Mouse (Mus musculus) heart, embryonic 14.5 days (tissue): ENCODE measurements around the gene Ankrd24. TPM values are rescaled to one million over a fixed set of nuclear protein-coding genes. Genes with fewer than 3 reads are reported as not detected.

Experiments
- ATAC-seq: fragments of 200-750 bp; cut with Nextera tagmentation; 2 replicates; pipeline ENCODE4 v1.8.0; 2017; ENCODE audit warnings: low read depth, moderate TSS enrichment; ENCODE audit not compliant: insufficient number of reproducible peaks, insufficient read depth, low FRiP score
- H3K27ac ChIP-seq, 2 experiments: fragments of 200-500 bp in 1 of 2; fragments of 300-500 bp in 1 of 2; sonication (generic) in 1 of 2; replicated peaks in 1 of 2; 2 replicates each; pipeline ENCODE4 v1.5.1; 2012 to 2014; ENCODE audit warnings: low read depth in 2 of 2, low read length in 2 of 2, control low read depth in 1 of 2, mild to moderate bottlenecking in 1 of 2, mixed read lengths in 1 of 2; ENCODE audit not compliant: control insufficient read depth in 1 of 2, insufficient read depth in 1 of 2
- H3K27me3 ChIP-seq: fragments of 300-500 bp; sonication (generic); 2 replicates; pipeline ENCODE4 v1.6.1; 2014; ENCODE audit warnings: mild to moderate bottlenecking, low read length, control low read depth; ENCODE audit not compliant: control insufficient read depth, insufficient read depth
- H3K36me3 ChIP-seq: fragments of 300-500 bp; sonication (generic); 2 replicates; pipeline ENCODE4 v1.6.1; 2014; ENCODE audit warnings: mild to moderate bottlenecking, control low read depth, low read length, mixed read lengths; ENCODE audit not compliant: control insufficient read depth, insufficient read depth
- H3K4me1 ChIP-seq, 2 experiments: fragments of 200-500 bp in 1 of 2; fragments of 300-500 bp in 1 of 2; sonication (generic) in 1 of 2; 2 replicates each; pipeline ENCODE4 v1.6.1; 2012 to 2014; ENCODE audit warnings: low read length in 2 of 2, control low read depth in 1 of 2, mixed read lengths in 1 of 2; ENCODE audit not compliant: control insufficient read depth in 2 of 2, insufficient read depth in 2 of 2
- H3K4me2 ChIP-seq: fragments of 300-500 bp; sonication (generic); 2 replicates; pipeline ENCODE4 v1.6.1; 2014; ENCODE audit warnings: mild to moderate bottlenecking, low read length
- H3K4me3 ChIP-seq, 2 experiments: fragments of 200-500 bp in 1 of 2; fragments of 300-500 bp in 1 of 2; sonication (generic) in 1 of 2; 2 replicates each; pipeline ENCODE4 v1.5.1; 2012 to 2014; ENCODE audit warnings: low read length in 2 of 2, mild to moderate bottlenecking in 2 of 2, control low read depth in 1 of 2, low read depth in 1 of 2, moderate library complexity in 1 of 2; ENCODE audit not compliant: control insufficient read depth in 1 of 2, insufficient read depth in 1 of 2
- H3K9ac ChIP-seq: fragments of 300-500 bp; sonication (generic); 2 replicates; pipeline ENCODE4 v1.6.1; 2014; ENCODE audit warnings: mild to moderate bottlenecking, low read length
- H3K9me3 ChIP-seq: fragments of 300-500 bp; sonication (generic); 2 replicates; pipeline ENCODE4 v1.6.1; 2016; ENCODE audit warnings: low read length, control low read depth; ENCODE audit not compliant: control insufficient read depth
- WGBS: fragments of 180-500 bp; shearing (Covaris S2); extraction: QIAGEN DNeasy Blood & Tissue Kit; methylation state at CpG from one replicate; pipeline ENCODE4 v1.1.7; 2014; 5-methylcytosine and 5-hydroxymethylcytosine counted together
- polyA plus RNA-seq: library from polyadenylated mRNA; unstranded; fragments of >200 nt; fragmentation: Nextera tagmentation; extraction: Ambion mirVana; gene quantifications from 2 replicates; pipeline ENCODE4 v1.2.1, GENCODE M21; 2014

Gene Ankrd24
- polyA plus RNA-seq, 1 experiment from 2014 or later, result 9.0 TPM

DNA sequence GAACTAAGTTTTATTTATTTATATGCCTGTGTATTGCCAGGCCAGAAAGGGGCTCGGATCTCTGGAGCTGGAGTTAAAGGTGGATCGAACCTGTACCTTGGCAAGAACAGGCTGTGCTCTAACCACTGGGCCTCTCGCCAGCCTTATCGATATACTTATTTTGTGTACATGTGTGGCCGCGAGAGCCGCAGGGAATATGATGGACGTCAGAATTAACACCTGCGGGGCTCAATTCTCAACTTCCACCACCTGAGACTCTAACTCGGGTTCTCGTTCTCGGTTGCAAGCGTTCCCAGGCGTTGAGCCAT lies 22.7 kb upstream of the Ankrd24 start:
- no peak for ATAC-seq
- peak overlapping the region; percentile 32 to 52 for H3K4me3 ChIP-seq
- H3K9ac ChIP-seq, result peak overlapping the region; percentile 73
- peaks cover 7% of the 10 kb centered on the region; the same call in 1 of the 2 replicates for H3K36me3 ChIP-seq
- no peaks in the 10 kb centered on the region for H3K27me3 ChIP-seq
- WGBS, result 2% methylated on average over 14 of the region's 14 CpGs
- 0 out of 2 replicates have a peak, but pooled peaks cover 3% of the 10 kb centered on the region for H3K9me3 ChIP-seq
- H3K4me1 ChIP-seq, result peaks cover 22 to 27% of the 10 kb centered on the region in 2 experiments
- H3K4me2 ChIP-seq, result peak overlapping the region; percentile 88
- peak overlapping the region; percentile 79 to 96 for H3K27ac ChIP-seq

DNA sequence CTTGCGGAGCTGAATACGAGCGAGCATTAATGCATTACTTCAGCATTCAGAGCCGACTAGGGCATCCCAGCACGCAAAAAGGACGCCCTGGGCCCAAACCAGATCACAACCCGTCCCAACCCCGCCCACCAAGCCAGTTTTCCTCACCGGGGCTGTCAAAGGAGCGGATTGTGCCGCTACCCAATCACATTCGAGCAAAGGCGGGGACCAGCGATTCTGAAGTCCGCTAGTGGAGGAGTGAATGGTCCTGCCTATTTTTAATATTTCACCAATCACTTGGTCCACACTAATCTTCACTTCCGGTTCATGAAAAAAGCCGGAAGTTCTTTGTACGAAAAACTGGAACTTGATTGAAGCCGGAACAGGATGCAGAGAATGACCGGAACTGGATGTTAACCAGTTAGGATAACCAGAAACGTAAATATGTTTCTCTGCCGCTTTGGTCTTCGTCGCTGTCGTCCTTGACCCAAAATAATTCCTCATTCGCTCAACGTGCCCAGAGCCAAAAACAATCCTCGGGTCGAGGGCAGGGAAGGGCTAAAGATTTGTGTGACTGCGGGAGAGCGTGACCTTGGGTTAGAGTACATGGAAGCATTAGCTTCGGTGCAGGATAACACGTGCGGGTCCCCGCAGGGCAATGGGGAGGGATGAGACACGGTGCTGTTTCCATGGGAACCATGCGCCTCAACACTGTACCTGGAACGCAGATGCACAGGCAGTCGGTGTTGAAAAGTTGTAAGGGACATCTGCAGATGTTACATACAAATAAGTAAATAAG lies 22.2 kb upstream of the Ankrd24 start, which contains the start of gene BC025920:
BC025920 (plus strand) TSS at position 297 of the 778 bp plus-strand sequence.
- peak; percentile 87 for ATAC-seq
- peak within 1 kb of the TSS; percentile 88 for H3K4me2 ChIP-seq
- peaks cover 18 to 24% of the 10 kb centered on the region in 2 experiments for H3K4me1 ChIP-seq
- 1% methylated on average over 39 of the region's 39 CpGs for WGBS
- no peaks in the 10 kb centered on the region for H3K27me3 ChIP-seq
- peak within 1 kb of the TSS; percentile 52 to 57 for H3K4me3 ChIP-seq
- peaks cover 7% of the 10 kb centered on the region; the same call in 1 of the 2 replicates for H3K36me3 ChIP-seq
- peak within 1 kb of the TSS; percentile 90 to 96 for H3K27ac ChIP-seq
- H3K9me3 ChIP-seq, result 0 out of 2 replicates have a peak, but pooled peaks cover 3% of the 10 kb centered on the region
- H3K9ac ChIP-seq, result peak within 1 kb of the TSS; percentile 73

DNA sequence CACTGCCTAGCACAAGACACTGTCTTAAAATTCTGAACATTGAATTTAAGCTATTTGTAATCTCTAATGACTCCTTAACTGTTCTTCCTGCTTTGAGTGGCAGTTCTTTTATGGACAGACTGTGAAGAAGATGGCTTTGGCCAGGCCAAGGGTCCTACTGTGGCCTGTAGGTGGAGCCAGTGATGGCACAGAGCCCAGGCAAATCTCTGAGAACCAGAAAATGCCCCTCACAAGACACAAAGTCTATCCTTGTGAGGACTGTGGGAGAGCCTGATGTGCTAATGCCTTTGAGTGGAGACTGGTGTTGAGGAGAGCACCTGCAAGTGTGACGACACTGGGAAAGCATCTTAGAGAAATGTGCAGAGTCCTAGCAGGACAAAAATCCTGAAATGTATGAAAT lies 20.0 kb upstream of the Ankrd24 start:
- no peak overlapping the region for H3K27ac ChIP-seq
- H3K27me3 ChIP-seq, result no peaks in the 10 kb centered on the region
- H3K9me3 ChIP-seq, result 0 out of 2 replicates have a peak, but pooled peaks cover 3% of the 10 kb centered on the region
- no peak overlapping the region for H3K9ac ChIP-seq
- H3K4me2 ChIP-seq, result no peak overlapping the region
- peaks cover 8 to 10% of the 10 kb centered on the region in 2 experiments for H3K4me1 ChIP-seq
- 95% methylated on average over 1 of the region's 1 CpGs for WGBS
- no peak for ATAC-seq
- no peak overlapping the region for H3K4me3 ChIP-seq
- H3K36me3 ChIP-seq, result peaks cover 7% of the 10 kb centered on the region; the same call in 1 of the 2 replicates

DNA sequence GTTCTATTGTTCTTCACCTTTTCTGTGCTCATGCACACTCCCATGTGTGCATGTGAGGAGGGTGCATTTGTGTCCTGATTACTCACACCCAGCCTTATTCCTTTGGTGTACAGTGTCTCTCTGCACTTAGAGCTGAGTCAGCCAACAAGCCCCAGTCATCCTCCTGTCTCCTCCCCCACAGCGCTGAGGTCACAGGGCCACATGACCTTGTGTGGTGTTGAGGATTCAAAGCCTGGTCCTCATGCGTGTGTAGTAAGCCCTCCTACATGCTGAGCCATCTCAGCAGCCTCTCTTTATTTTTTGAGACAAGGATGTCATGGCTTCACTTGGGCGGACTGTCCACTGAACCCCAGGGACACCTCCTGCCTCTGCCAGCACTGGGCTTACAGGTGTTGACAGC lies 15.6 kb upstream of the Ankrd24 start:
- H3K4me1 ChIP-seq, result no peaks in the 10 kb centered on the region
- ATAC-seq, result no peak
- H3K9me3 ChIP-seq, result 0 out of 2 replicates have a peak, but pooled peaks cover 3% of the 10 kb centered on the region
- H3K4me2 ChIP-seq, result no peak overlapping the region
- WGBS, result 43% methylated on average over 3 of the region's 3 CpGs
- peaks cover 7% of the 10 kb centered on the region; the same call in 1 of the 2 replicates for H3K36me3 ChIP-seq
- H3K9ac ChIP-seq, result no peak overlapping the region
- no peak overlapping the region for H3K4me3 ChIP-seq
- no peaks in the 10 kb centered on the region for H3K27me3 ChIP-seq
- H3K27ac ChIP-seq, result no peak overlapping the region

DNA sequence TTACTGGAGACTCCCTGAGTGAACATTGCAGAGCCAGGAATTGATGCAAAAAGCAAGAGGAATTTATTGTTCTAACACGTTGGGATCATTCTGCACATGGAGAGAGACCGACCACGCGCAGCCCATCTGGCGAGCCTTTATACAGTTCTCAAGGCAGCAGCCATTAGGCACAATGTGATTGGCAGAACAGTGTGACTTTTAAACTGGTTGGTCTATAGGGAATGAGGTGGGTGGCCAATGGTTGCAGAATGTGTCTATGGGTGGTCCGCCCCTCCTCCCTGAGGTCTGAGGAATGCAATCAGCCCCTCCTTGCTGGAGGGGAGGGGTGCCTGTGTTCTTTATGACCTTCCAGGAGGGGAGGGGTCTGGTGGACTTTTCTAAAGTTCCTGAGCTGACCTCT lies 12.9 kb upstream of the Ankrd24 start:
- Histone ChIP-seq H3K4me3 (no peak overlapping the region), H3K4me2 (no peak overlapping the region), H3K4me1 (no peaks in the 10 kb centered on the region), H3K9me3 (no peaks in the 10 kb centered on the region), H3K36me3 (no peaks in the 10 kb centered on the region), H3K27ac (no peak overlapping the region), H3K27me3 (no peaks in the 10 kb centered on the region), H3K9ac (no peak overlapping the region)
- no peak for ATAC-seq
- 76% methylated on average over 6 of the region's 6 CpGs for WGBS

DNA sequence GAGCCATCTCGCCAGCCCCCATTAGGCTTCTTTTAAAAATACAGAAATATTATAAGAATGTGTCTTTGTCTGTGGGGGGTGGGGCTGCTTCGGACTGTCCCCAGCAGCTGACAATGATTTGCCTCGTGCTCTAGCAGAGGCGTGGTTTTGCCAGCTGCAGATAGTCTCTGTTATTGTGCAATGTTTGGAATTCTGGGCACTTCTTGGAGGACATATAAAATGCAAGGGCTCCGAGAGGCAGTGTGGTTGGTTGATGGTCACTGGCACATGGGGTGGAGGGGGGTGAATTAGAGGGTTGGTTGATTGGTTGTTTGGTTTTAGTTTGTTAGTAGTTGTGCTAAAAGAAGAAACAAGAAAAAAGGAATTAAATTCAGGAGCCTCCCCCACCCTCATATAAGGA lies 8.4 kb upstream of the Ankrd24 start:
- Histone ChIP-seq H3K27ac (no peak overlapping the region), H3K27me3 (no peaks in the 10 kb centered on the region), H3K4me3 (no peak overlapping the region), H3K9ac (no peak overlapping the region), H3K4me2 (no peak overlapping the region), H3K36me3 (peaks cover 40% of the 10 kb centered on the region), H3K4me1 (no peaks in the 10 kb centered on the region), H3K9me3 (no peaks in the 10 kb centered on the region)
- WGBS, result 85% methylated on average over 5 of the region's 5 CpGs
- ATAC-seq, result no peak

DNA sequence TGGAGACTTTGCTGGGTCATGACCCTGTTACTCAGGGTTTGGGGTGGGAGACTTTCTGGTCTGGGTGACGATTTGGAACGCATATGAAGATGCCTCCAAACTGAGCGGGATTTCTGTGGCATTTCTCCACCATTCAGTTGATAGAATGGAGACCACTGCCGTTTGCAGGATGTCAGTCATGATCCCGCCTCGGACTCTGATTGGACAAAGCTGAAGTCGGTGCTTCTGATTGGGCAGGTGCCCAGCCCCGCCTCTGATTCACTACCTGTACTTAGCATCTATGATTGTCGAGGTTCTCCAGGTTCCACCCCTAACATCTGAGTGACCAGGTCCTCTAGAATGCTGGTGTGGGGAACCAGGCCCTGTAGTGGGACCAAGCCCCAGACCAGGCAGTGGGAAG lies 7.6 kb upstream of the Ankrd24 start:
- H3K4me2 ChIP-seq, result no peak overlapping the region
- peaks cover 48% of the 10 kb centered on the region for H3K36me3 ChIP-seq
- ATAC-seq, result no peak
- no peaks in the 10 kb centered on the region for H3K27me3 ChIP-seq
- H3K27ac ChIP-seq, result no peak overlapping the region
- H3K4me1 ChIP-seq, result no peaks in the 10 kb centered on the region
- no peak overlapping the region for H3K4me3 ChIP-seq
- no peak overlapping the region for H3K9ac ChIP-seq
- no peaks in the 10 kb centered on the region for H3K9me3 ChIP-seq
- WGBS, result 49% methylated on average over 9 of the region's 9 CpGs
